Mouse (Mus musculus) gastrocnemius, postnatal 14 days (tissue): ENCODE measurements around the gene Ppm1n. TPM values are rescaled to one million over a fixed set of nuclear protein-coding genes. Genes with fewer than 3 reads are reported as not detected.

Experiments
- DNase-seq: peaks from one replicate; pipeline ENCODE4 v3.0.0; 2021; ENCODE audit warnings: mixed read lengths
- intact Hi-C: fragments of 180-260 bp; cut with DNase I; formaldehyde crosslinking; loops from one replicate; pipeline ENCODE4 v1.15.1; 2025; ENCODE audit warnings: low total_unique reads
- total RNA-seq, 2 experiments: library from RNA; stranded (reverse); gene quantifications; 2 replicates each; pipeline ENCODE4 v1.2.3; 2021

Ppm1n gene
- total RNA-seq, 2 experiments from 2014 or later, result not detected

- DNase-seq, result no peak
- intact Hi-C loops, result loop anchor here (10.0 kb wide), 1 partner anchor 115 kb away; the partner anchor contains the start of gene Ercc1
These were observed 49.8 kb downstream of the Ppm1n start for GRCm38 (mm10) chr7:19230041-19230580.

GRCm38 (mm10) chr7:19229404-19229803, 50.5 kb downstream of the Ppm1n start:
- intact Hi-C loops, result no loop called here
- DNase-seq, result no peak

GRCm38 (mm10) chr7:19228793-19229148, 51.1 kb downstream of the Ppm1n start:
- no peak for DNase-seq
- intact Hi-C loops, result no loop called here

- intact Hi-C loops, result no loop called here
- peak; percentile 99 for DNase-seq
These were observed 51.7 kb downstream of the Ppm1n start, which contains the start of gene Opa3 for GRCm38 (mm10) chr7:19227883-19228792. Gene Opa3, plus strand, starts transcription at chr7:19228334.

GRCm38 (mm10) chr7:19226817-19227797, 52.8 kb downstream of the Ppm1n start:
- DNase-seq, result peak; percentile 32
- intact Hi-C loops, result no loop called here

Other genes with a start within 250 kb of the Ppm1n start
- not detected for gene Rsph6a, start 225.4 kb downstream of the Ppm1n start, total RNA-seq
- 10 to 100 TPM; 22.1 to 25.5 TPM for gene Dmwd, start 203.8 kb downstream of the Ppm1n start, total RNA-seq
- 100 to 1,000 TPM; 241 to 257 TPM for gene Dmpk, start 196.2 kb downstream of the Ppm1n start, total RNA-seq
- gene Six5, start 185.5 kb downstream of the Ppm1n start, total RNA-seq, result 1 to 10 TPM; 3.1 to 3.8 TPM
- not detected for gene Gm4969, start 161.7 kb downstream of the Ppm1n start, total RNA-seq
- gene Fbxo46, start 160.2 kb downstream of the Ppm1n start, total RNA-seq, result 1 to 10 TPM; 3.2 TPM
- gene Qpctl, start 130.8 kb downstream of the Ppm1n start, total RNA-seq, result 1 to 10 TPM; 3.1 to 4.2 TPM
- 10 to 100 TPM; 62.3 to 66.5 TPM for gene Snrpd2, start 130.3 kb downstream of the Ppm1n start, total RNA-seq
- gene Gipr, start 113.9 kb downstream of the Ppm1n start, total RNA-seq, result under 1 TPM in 1 of 2 experiments, not detected in 1; 0.09 TPM
- 10 to 100 TPM; 12.1 to 14.2 TPM for gene Eml2, start 103.6 kb downstream of the Ppm1n start, total RNA-seq
- gene Gpr4, start 67.5 kb downstream of the Ppm1n start, total RNA-seq, result 1 to 10 TPM; 2.9 to 4.3 TPM
- gene Opa3, start 51.7 kb downstream of the Ppm1n start, total RNA-seq, result 10 to 100 TPM; 35.1 to 43.0 TPM
- 10 to 100 TPM; 31.0 to 35.1 TPM for gene Vasp, start 8.2 kb downstream of the Ppm1n start, total RNA-seq
- 100 to 1,000 TPM; 800 to 833 TPM for gene Rtn2, start 2.6 kb upstream of the Ppm1n start, total RNA-seq
- under 1 TPM; 0.69 to 0.90 TPM for gene Fosb, start 30.0 kb upstream of the Ppm1n start, total RNA-seq
- 10 to 100 TPM; 26.7 to 28.7 TPM for gene Ercc1, start 64.7 kb upstream of the Ppm1n start, total RNA-seq
- gene Cd3eap, start 79.4 kb upstream of the Ppm1n start, total RNA-seq, result 1 to 10 TPM; 7.4 to 8.2 TPM
- 1 to 10 TPM; 1.7 to 2.9 TPM for gene Ppp1r13l, start 79.7 kb upstream of the Ppm1n start, total RNA-seq
- gene Ercc2, start 101.9 kb upstream of the Ppm1n start, total RNA-seq, result 1 to 10 TPM; 6.1 to 7.8 TPM
- under 1 TPM in 1 of 2 experiments, not detected in 1; 0.11 TPM for gene Klc3, start 124.0 kb upstream of the Ppm1n start, total RNA-seq
- gene Ckm, start 124.7 kb upstream of the Ppm1n start, total RNA-seq, result over 10,000 TPM; 34,344 to 35,305 TPM
- gene Mark4, start 178.8 kb upstream of the Ppm1n start, total RNA-seq, result 10 to 100 TPM; 12.6 to 14.1 TPM
- under 1 TPM; 0.47 to 0.74 TPM for gene Exoc3l2, start 183.3 kb upstream of the Ppm1n start, total RNA-seq
- gene Bloc1s3, start 228.3 kb upstream of the Ppm1n start, total RNA-seq, result 1 to 10 TPM; 1.7 to 2.1 TPM
- gene Trappc6a, start 228.3 kb upstream of the Ppm1n start, total RNA-seq, result 10 to 100 TPM; 19.9 to 20.0 TPM
- gene Nkpd1, start 237.8 kb upstream of the Ppm1n start, total RNA-seq, result not detected